Mouse (Mus musculus): ENCODE measurements at regions not wholly inside any gene's neighbourhood (a gene's known extent, or its start where the extent isn't known, plus 50 kb on each side); places are given as distances from the start of the nearest gene placed in this dataset.

GRCm38 (mm10) chr8:92270636-92271035, 86.8 kb upstream of the Irx5 start:
- H3K4me1 ChIP-seq (ENCODE audit: insufficient read depth): no peaks in the 10 kb centered on the region
- H3K4me2 ChIP-seq (ENCODE audit: low read depth, low read length): no peak overlapping the region
- H3K9ac ChIP-seq (replicated peaks): no peak overlapping the region
- ATAC-seq (no peak), DNase-seq (no peak)
- H3K27me3 ChIP-seq (ENCODE audit: insufficient read depth, low read length): no peaks in the 10 kb centered on the region
- H3K9me3 ChIP-seq (ENCODE audit: low read length): 0 out of 2 replicates have a peak, but pooled peaks cover 3% of the 10 kb centered on the region
- no peak overlapping the region for H3K27ac ChIP-seq (ENCODE audit: low read depth)
- no peak for TF ChIP-seq CTCF (IDR thresholded peaks at IDR 0.05; ENCODE audit: low read depth)
- TF ChIP-seq EP300 (IDR thresholded peaks at IDR 0.05; ENCODE audit: low read depth): no peak
- no peaks in the 10 kb centered on the region for H3K36me3 ChIP-seq (replicated peaks; ENCODE audit: insufficient read depth, low read length)
- H3K4me3 ChIP-seq (ENCODE audit: low read depth, low read length): no peak overlapping the region

- ATAC-seq (no peak), DNase-seq (no peak)
- Histone ChIP-seq H3K4me3 (ENCODE audit: low read depth, low read length) (no peak overlapping the region), H3K9ac (replicated peaks) (no peak overlapping the region), H3K4me2 (ENCODE audit: low read depth, low read length) (no peak overlapping the region), H3K9me3 (ENCODE audit: low read length) (0 out of 2 replicates have a peak, but pooled peaks cover 3% of the 10 kb centered on the region), H3K36me3 (replicated peaks; ENCODE audit: insufficient read depth, low read length) (no peaks in the 10 kb centered on the region), H3K27me3 (ENCODE audit: insufficient read depth, low read length) (no peaks in the 10 kb centered on the region), H3K4me1 (ENCODE audit: insufficient read depth) (no peaks in the 10 kb centered on the region), H3K27ac (ENCODE audit: low read depth) (no peak overlapping the region)
- 73% methylated on average over 6 of the region's 6 CpGs for WGBS (ENCODE audit: insufficient replicate concordance)
- no peak for TF ChIP-seq EP300 (IDR thresholded peaks at IDR 0.05; ENCODE audit: low read depth)
- TF ChIP-seq CTCF (IDR thresholded peaks at IDR 0.05; ENCODE audit: low read depth): no peak
Observed at GRCm38 (mm10) chr8:92267415-92267814, 90.0 kb upstream of the Irx5 start.

- Histone ChIP-seq H3K9ac (replicated peaks) (no peak overlapping the region), H3K27me3 (ENCODE audit: insufficient read depth, low read length) (no peaks in the 10 kb centered on the region)
- TF ChIP-seq CTCF (IDR thresholded peaks at IDR 0.05; ENCODE audit: low read depth) (no peak), EP300 (IDR thresholded peaks at IDR 0.05; ENCODE audit: low read depth) (no peak)
Observed at GRCm38 (mm10) chr8:92260056-92260455, 97.4 kb upstream of the Irx5 start.

GRCm38 (mm10) chr8:92258258-92258657, 99.2 kb upstream of the Irx5 start:
- ATAC-seq: no peak

More at GRCm38 (mm10) chr8:92260056-92260455, 97.4 kb upstream of the Irx5 start:
- Histone ChIP-seq H3K27ac (ENCODE audit: low read depth) (no peak overlapping the region), H3K4me2 (ENCODE audit: low read depth, low read length) (no peak overlapping the region), H3K36me3 (replicated peaks; ENCODE audit: insufficient read depth, low read length) (no peaks in the 10 kb centered on the region), H3K9me3 (ENCODE audit: low read length) (no peaks in the 10 kb centered on the region), H3K4me1 (ENCODE audit: insufficient read depth) (no peaks in the 10 kb centered on the region), H3K4me3 (ENCODE audit: low read depth, low read length) (no peak overlapping the region)
- ATAC-seq (no peak), DNase-seq (no peak)
- WGBS (ENCODE audit: insufficient replicate concordance): 84% methylated on average over 8 of the region's 8 CpGs

GRCm38 (mm10) chr8:92252597-92253375, 104.6 kb upstream of the Irx5 start:
- no peak overlapping the region for H3K9ac ChIP-seq (replicated peaks)
- no peak for ATAC-seq

More at GRCm38 (mm10) chr8:92258258-92258657, 99.2 kb upstream of the Irx5 start:
- H3K36me3 ChIP-seq (replicated peaks; ENCODE audit: insufficient read depth, low read length): no peaks in the 10 kb centered on the region
- no peaks in the 10 kb centered on the region for H3K9me3 ChIP-seq (ENCODE audit: low read length)
- no peak for TF ChIP-seq CTCF (IDR thresholded peaks at IDR 0.05; ENCODE audit: low read depth)
- no peak for TF ChIP-seq EP300 (IDR thresholded peaks at IDR 0.05; ENCODE audit: low read depth)
- no peaks in the 10 kb centered on the region for H3K27me3 ChIP-seq (ENCODE audit: insufficient read depth, low read length)
- no peaks in the 10 kb centered on the region for H3K4me1 ChIP-seq (ENCODE audit: insufficient read depth)
- H3K4me2 ChIP-seq (ENCODE audit: low read depth, low read length): no peak overlapping the region
- WGBS (ENCODE audit: insufficient replicate concordance): 41% methylated on average over 6 of the region's 6 CpGs
- no peak for DNase-seq
- no peak overlapping the region for H3K27ac ChIP-seq (ENCODE audit: low read depth)
- no peak overlapping the region for H3K9ac ChIP-seq (replicated peaks)
- no peak overlapping the region for H3K4me3 ChIP-seq (ENCODE audit: low read depth, low read length)

GRCm38 (mm10) chr8:92246301-92246700, 111.1 kb upstream of the Irx5 start:
- no peak for TF ChIP-seq EP300 (IDR thresholded peaks at IDR 0.05; ENCODE audit: low read depth)
- TF ChIP-seq CTCF (IDR thresholded peaks at IDR 0.05; ENCODE audit: low read depth): no peak
- no peak for ATAC-seq
- WGBS (ENCODE audit: insufficient replicate concordance): 73% methylated on average over 4 of the region's 4 CpGs
- Histone ChIP-seq H3K36me3 (replicated peaks; ENCODE audit: insufficient read depth, low read length) (no peaks in the 10 kb centered on the region), H3K4me2 (ENCODE audit: low read depth, low read length) (no peak overlapping the region), H3K4me1 (ENCODE audit: insufficient read depth) (no peaks in the 10 kb centered on the region), H3K9me3 (ENCODE audit: low read length) (no peaks in the 10 kb centered on the region), H3K27me3 (ENCODE audit: insufficient read depth, low read length) (no peaks in the 10 kb centered on the region), H3K9ac (replicated peaks) (no peak overlapping the region), H3K4me3 (ENCODE audit: low read depth, low read length) (no peak overlapping the region), H3K27ac (ENCODE audit: low read depth) (no peak overlapping the region)
- no peak for DNase-seq

More at GRCm38 (mm10) chr8:92252597-92253375, 104.6 kb upstream of the Irx5 start:
- DNase-seq: no peak
- Histone ChIP-seq H3K27me3 (ENCODE audit: insufficient read depth, low read length) (no peaks in the 10 kb centered on the region), H3K36me3 (replicated peaks; ENCODE audit: insufficient read depth, low read length) (no peaks in the 10 kb centered on the region), H3K4me1 (ENCODE audit: insufficient read depth) (no peaks in the 10 kb centered on the region), H3K9me3 (ENCODE audit: low read length) (no peaks in the 10 kb centered on the region), H3K4me3 (ENCODE audit: low read depth, low read length) (no peak overlapping the region), H3K4me2 (ENCODE audit: low read depth, low read length) (no peak overlapping the region), H3K27ac (ENCODE audit: low read depth) (no peak overlapping the region)
- 74% methylated on average over 8 of the region's 8 CpGs for WGBS (ENCODE audit: insufficient replicate concordance)
- no peak for TF ChIP-seq CTCF (IDR thresholded peaks at IDR 0.05; ENCODE audit: low read depth)
- TF ChIP-seq EP300 (IDR thresholded peaks at IDR 0.05; ENCODE audit: low read depth): no peak

All from liver, postnatal 0 days (tissue).